Mouse (Mus musculus) CH12.LX (cell line): ENCODE results near the gene Hcrtr1.

ENCODE experiments used
- CHD2 ChIP-seq: IDR thresholded peaks from 2 replicates; pipeline ENCODE4 v1.6.1; 2011; ENCODE audit warnings: low read length, improper control_type of control experiment
- CTCF ChIP-seq, 2 experiments: IDR thresholded peaks in 1 of 2; conservative IDR thresholded peaks in 1 of 2; 2 replicates each; pipeline ENCODE4 v1.5.1; 2011 to 2012; ENCODE audit warnings: low read depth in 2 of 2, low read length in 2 of 2, improper control_type of control experiment in 1 of 2, inconsistent platforms in 1 of 2, mild to moderate bottlenecking in 1 of 2, moderate library complexity in 1 of 2
- E2F4 ChIP-seq: IDR thresholded peaks from 2 replicates; pipeline ENCODE4 v1.6.1; 2011; ENCODE audit warnings: low read depth, low read length, improper control_type of control experiment; ENCODE audit not compliant: insufficient replicate concordance
- EP300 ChIP-seq: IDR thresholded peaks from 2 replicates; pipeline ENCODE4 v1.6.1; 2011; ENCODE audit warnings: low read length, improper control_type of control experiment
- ETS1 ChIP-seq: conservative IDR thresholded peaks from 2 replicates; pipeline ENCODE4 v1.6.1; 2012; ENCODE audit warnings: low read depth, mild to moderate bottlenecking, inconsistent platforms, low read length, improper control_type of control experiment, moderate library complexity
- MAZ ChIP-seq: IDR thresholded peaks from 2 replicates; pipeline ENCODE4 v1.6.1; 2012; ENCODE audit warnings: low read depth, mild to moderate bottlenecking, inconsistent platforms, low read length, improper control_type of control experiment, moderate library complexity
- NELFE ChIP-seq: IDR thresholded peaks from 2 replicates; pipeline ENCODE4 v1.6.1; 2011; ENCODE audit warnings: low read depth, low read length, improper control_type of control experiment
- POLR2A ChIP-seq: IDR thresholded peaks from 2 replicates; pipeline ENCODE4 v1.6.1; 2011; ENCODE audit warnings: low read depth, mild to moderate bottlenecking, improper control_type of control experiment, low read length
- RAD21 ChIP-seq: IDR thresholded peaks from 2 replicates; pipeline ENCODE4 v1.6.1; 2011; ENCODE audit warnings: low read depth, mild to moderate bottlenecking, low read length, improper control_type of control experiment, moderate library complexity
- SMC3 ChIP-seq: IDR thresholded peaks from 2 replicates; pipeline ENCODE4 v1.6.1; 2011; ENCODE audit warnings: low read depth, low read length, improper control_type of control experiment
- TBP ChIP-seq: conservative IDR thresholded peaks from 2 replicates; pipeline ENCODE4 v1.6.1; 2011; ENCODE audit warnings: low read depth, low read length, improper control_type of control experiment
- TCF12 ChIP-seq: IDR thresholded peaks from 2 replicates; pipeline ENCODE4 v1.6.1; 2014; ENCODE audit warnings: low read depth, mild to moderate bottlenecking, inconsistent platforms, low read length, improper control_type of control experiment
- USF1 ChIP-seq: IDR thresholded peaks from 2 replicates; pipeline ENCODE4 v1.6.1; 2014; ENCODE audit warnings: low read depth, mild to moderate bottlenecking, inconsistent platforms, low read length, improper control_type of control experiment
- ZKSCAN1 ChIP-seq: IDR thresholded peaks from 2 replicates; pipeline ENCODE4 v1.6.1; 2012; ENCODE audit warnings: low read depth, inconsistent platforms, low read length, improper control_type of control experiment, borderline replicate concordance

GRCm38 (mm10) chr4:130081345-130082190 is 57.6 kb downstream of the Hcrtr1 start:
- no peak for TF ChIP-seq E2F4
- TF ChIP-seq TCF12: no peak
- TF ChIP-seq CHD2: no peak
- TF ChIP-seq POLR2A: no peak
- no peak for TF ChIP-seq USF1
- no peak for TF ChIP-seq ZKSCAN1
- TF ChIP-seq NELFE: no peak
- no peak for TF ChIP-seq RAD21
- TF ChIP-seq CTCF (conservative IDR thresholded peaks at IDR 0.05 in 1 of 2, IDR thresholded peaks at IDR 0.05 in 1 of 2; ENCODE audit: low read depth in 2 of 2, low read length in 2 of 2): no peak
- TF ChIP-seq EP300: no peak
- TF ChIP-seq SMC3: no peak
- TF ChIP-seq TBP: no peak
- no peak for TF ChIP-seq ETS1
- TF ChIP-seq MAZ: no peak
